Mouse (Mus musculus) neural tube, embryonic 10.5 days (tissue): ENCODE results near the gene Ascl4.

Experiments used
- DNase-seq: peaks from one replicate; pipeline ENCODE4 v3.0.0-alpha.2; 2017; ENCODE audit warnings: low spot score; ENCODE audit errors: extremely low spot score

Ascl4 gene

GRCm38 (mm10) chr10:85927676-85928445, at the start of gene Ascl4:
Ascl4 (plus strand) TSS chr10:85927681.
- DNase-seq = peak; percentile 61

GRCm38 (mm10) chr10:85879886-85880486, 47.5 kb upstream of the Ascl4 start:
- no peak for DNase-seq

GRCm38 (mm10) chr10:85916498-85917309, 10.8 kb upstream of the Ascl4 start, which contains the start of gene Prdm4:
Prdm4 (minus strand) TSS chr10:85917142.
- peak; percentile 98 for DNase-seq

- DNase-seq = peak; percentile 84
These were observed 1.2 kb downstream of the Ascl4 start for GRCm38 (mm10) chr10:85928499-85929207.

GRCm38 (mm10) chr10:85929208-85929591, 1.7 kb downstream of the Ascl4 start:
- no peak for DNase-seq

GRCm38 (mm10) chr10:85929962-85930361, 2.5 kb downstream of the Ascl4 start:
- no peak for DNase-seq

- DNase-seq = no peak
These were observed 8.9 kb downstream of the Ascl4 start for GRCm38 (mm10) chr10:85936280-85936965.

GRCm38 (mm10) chr10:85948483-85949196, 21.2 kb downstream of the Ascl4 start:
- DNase-seq = no peak

GRCm38 (mm10) chr10:85951765-85952443, 24.4 kb downstream of the Ascl4 start:
- DNase-seq = no peak

- no peak for DNase-seq
These were observed 25.9 kb downstream of the Ascl4 start for GRCm38 (mm10) chr10:85953401-85953800.

GRCm38 (mm10) chr10:85954429-85954828, 26.9 kb downstream of the Ascl4 start:
- no peak for DNase-seq

- no peak for DNase-seq
These were observed 29.5 kb downstream of the Ascl4 start for GRCm38 (mm10) chr10:85956871-85957419.

- DNase-seq = peak; percentile 99
These were observed 30.0 kb downstream of the Ascl4 start, which contains the start of gene Rtcb for GRCm38 (mm10) chr10:85957464-85957950. Rtcb (minus strand) TSS chr10:85957823.

- DNase-seq = no peak
These were observed 35.4 kb downstream of the Ascl4 start for GRCm38 (mm10) chr10:85962897-85963296.

- no peak for DNase-seq
These were observed 36.8 kb downstream of the Ascl4 start for GRCm38 (mm10) chr10:85964316-85964715.

- DNase-seq = no peak
These were observed 39.0 kb downstream of the Ascl4 start for GRCm38 (mm10) chr10:85966476-85966875.

GRCm38 (mm10) chr10:85967411-85968156, 40.1 kb downstream of the Ascl4 start:
- no peak for DNase-seq

- DNase-seq = peak; percentile 89
These were observed 40.7 kb downstream of the Ascl4 start for GRCm38 (mm10) chr10:85968157-85968634.
